Mouse (Mus musculus) intestine, embryonic 15.5 days (tissue): Measurements from ENCODE around the gene Mesp1. TPM values are rescaled to one million over a fixed set of nuclear protein-coding genes. Genes with fewer than 3 reads are reported as not detected.

ENCODE experiments used
- ATAC-seq: fragments of 200-750 bp; cut with Nextera tagmentation; 2 replicates; pipeline ENCODE4 v1.8.0; 2017; ENCODE audit warnings: moderate TSS enrichment, moderate library complexity
- H3K27ac ChIP-seq: fragments of 300-500 bp; sonication (generic); 2 replicates; pipeline ENCODE4 v1.5.1; 2015; ENCODE audit warnings: mild to moderate bottlenecking, inconsistent platforms
- H3K27me3 ChIP-seq: fragments of 300-500 bp; sonication (generic); replicated peaks from 2 replicates; pipeline ENCODE4 v1.6.1; 2015; ENCODE audit warnings: inconsistent platforms
- H3K36me3 ChIP-seq: fragments of 300-500 bp; sonication (generic); 2 replicates; pipeline ENCODE4 v1.6.1; 2015; ENCODE audit warnings: inconsistent platforms
- H3K4me1 ChIP-seq: fragments of 300-500 bp; sonication (generic); replicated peaks from 2 replicates; pipeline ENCODE4 v1.6.1; 2015; ENCODE audit warnings: inconsistent platforms
- H3K4me2 ChIP-seq: fragments of 300-500 bp; sonication (generic); replicated peaks from 2 replicates; pipeline ENCODE4 v1.6.1; 2015; ENCODE audit warnings: mild to moderate bottlenecking, inconsistent platforms
- H3K4me3 ChIP-seq: fragments of 300-500 bp; sonication (generic); replicated peaks from 2 replicates; pipeline ENCODE4 v1.5.1; 2015; ENCODE audit warnings: inconsistent platforms
- H3K9ac ChIP-seq: fragments of 300-500 bp; sonication (generic); 2 replicates; pipeline ENCODE4 v1.6.1; 2015; ENCODE audit warnings: inconsistent platforms
- H3K9me3 ChIP-seq: fragments of 300-500 bp; sonication (generic); 2 replicates; pipeline ENCODE4 v1.6.1; 2016; ENCODE audit warnings: inconsistent platforms
- WGBS: fragments of 180-500 bp; shearing (Covaris S2); methylation state at CpG from one replicate; pipeline ENCODE4 v1.1.7; 2015; 5-methylcytosine and 5-hydroxymethylcytosine counted together
- polyA plus RNA-seq: library from polyadenylated mRNA; unstranded; fragments of >200 nt; fragmentation: Nextera tagmentation; extraction: Ambion mirVana; gene quantifications from 2 replicates; pipeline ENCODE4 v1.2.1, GENCODE M21; 2015

The Mesp1 gene
- polyA plus RNA-seq, 1 experiment from 2014 or later, result 0.21 TPM

DNA sequence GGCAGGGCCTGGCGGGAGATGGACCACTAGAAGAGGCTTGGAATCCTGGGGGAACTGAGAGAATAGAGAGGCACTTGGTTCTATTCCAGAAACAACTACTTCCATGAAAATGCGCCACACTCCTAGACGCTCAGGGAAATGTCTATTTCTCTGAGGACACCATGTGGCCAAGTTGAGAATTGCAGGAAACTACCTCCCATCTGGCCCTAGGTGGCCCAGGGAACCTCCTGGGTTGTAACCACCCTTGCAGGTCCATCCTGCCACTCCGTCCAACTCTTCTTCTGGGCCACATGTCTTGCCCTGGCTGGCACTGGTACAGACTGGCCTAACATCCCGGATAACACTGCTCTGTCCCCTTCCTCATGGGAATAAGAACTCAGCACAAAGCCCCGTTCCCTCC is 7.3 kb downstream of the Mesp1 start:
- Histone ChIP-seq H3K27me3 (peaks cover 12% of the 10 kb centered on the region; the same call in 1 of the 2 replicates), H3K9me3 (no peaks in the 10 kb centered on the region), H3K27ac (no peak overlapping the region), H3K4me3 (no peak overlapping the region), H3K4me2 (no peak overlapping the region), H3K9ac (no peak overlapping the region), H3K4me1 (peaks cover 3% of the 10 kb centered on the region; the same call in 1 of the 2 replicates), H3K36me3 (no peaks in the 10 kb centered on the region)
- ATAC-seq, result peak; percentile 38; the same call in 1 of the 2 replicates
- WGBS, result 20% methylated on average over 6 of the region's 6 CpGs

- WGBS, result 87% methylated on average over 2 of the region's 2 CpGs
- Histone ChIP-seq H3K9me3 (no peaks in the 10 kb centered on the region), H3K4me1 (peaks cover 11% of the 10 kb centered on the region), H3K4me2 (no peak overlapping the region), H3K36me3 (no peaks in the 10 kb centered on the region), H3K27me3 (0 out of 2 replicates have a peak, but pooled peaks cover under 1% of the 10 kb centered on the region), H3K9ac (no peak overlapping the region), H3K4me3 (no peak overlapping the region), H3K27ac (no peak overlapping the region)
- ATAC-seq, result no peak
Observed at GRCm38 (mm10) chr7:79782516-79782855, 11.1 kb downstream of the Mesp1 start.

- Histone ChIP-seq H3K27ac (no peak overlapping the region), H3K4me2 (no peak overlapping the region), H3K9ac (no peak overlapping the region), H3K36me3 (no peaks in the 10 kb centered on the region), H3K4me1 (peaks cover 11% of the 10 kb centered on the region), H3K27me3 (no peaks in the 10 kb centered on the region), H3K4me3 (no peak overlapping the region), H3K9me3 (no peaks in the 10 kb centered on the region)
- WGBS, result 82% methylated on average over 11 of the region's 11 CpGs
- no peak for ATAC-seq
Observed at GRCm38 (mm10) chr7:79781826-79782515, 11.6 kb downstream of the Mesp1 start.

- WGBS, result 26% methylated on average over 16 of the region's 16 CpGs
- H3K9ac ChIP-seq, result peak overlapping the region; percentile 44
Observed at GRCm38 (mm10) chr7:79780647-79781626, 12.7 kb downstream of the Mesp1 start.

GRCm38 (mm10) chr7:79771561-79772512 is 21.8 kb downstream of the Mesp1 start:
- no peak overlapping the region for H3K27ac ChIP-seq
- H3K4me3 ChIP-seq, result no peak overlapping the region
- no peak overlapping the region for H3K9ac ChIP-seq
- H3K4me2 ChIP-seq, result no peak overlapping the region
- no peaks in the 10 kb centered on the region for H3K4me1 ChIP-seq
- no peaks in the 10 kb centered on the region for H3K9me3 ChIP-seq
- H3K36me3 ChIP-seq, result no peaks in the 10 kb centered on the region
- ATAC-seq, result no peak
- H3K27me3 ChIP-seq, result no peaks in the 10 kb centered on the region
- WGBS, result 50% methylated on average over 15 of the region's 15 CpGs

More at GRCm38 (mm10) chr7:79780647-79781626, 12.7 kb downstream of the Mesp1 start:
- Histone ChIP-seq H3K4me1 (peaks cover 11% of the 10 kb centered on the region), H3K36me3 (no peaks in the 10 kb centered on the region), H3K4me2 (peak overlapping the region; percentile 65), H3K27ac (no peak overlapping the region), H3K4me3 (peak overlapping the region; percentile 27), H3K9me3 (no peaks in the 10 kb centered on the region), H3K27me3 (no peaks in the 10 kb centered on the region)
- ATAC-seq, result peak; percentile 75

DNA sequence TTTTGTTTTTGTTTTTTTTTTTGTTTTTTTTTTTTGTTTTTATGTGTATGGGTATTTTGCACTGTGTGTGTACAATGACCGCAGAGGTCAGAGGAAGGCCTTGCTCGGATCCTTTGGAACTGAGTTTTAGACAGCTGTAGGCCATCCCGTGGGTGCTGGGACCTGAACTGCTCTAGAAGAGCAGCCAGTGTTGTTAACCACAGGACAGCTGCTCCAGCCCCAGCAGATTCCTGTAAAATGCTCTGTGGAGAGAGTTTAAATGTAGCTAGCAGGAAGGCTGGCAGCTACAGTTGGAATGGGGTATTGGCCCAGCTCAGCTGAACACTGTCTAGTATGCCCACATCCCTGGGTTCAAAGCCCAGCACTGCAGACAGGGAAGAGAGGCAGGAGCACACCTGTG is 23.9 kb downstream of the Mesp1 start:
- H3K36me3 ChIP-seq, result no peaks in the 10 kb centered on the region
- H3K9ac ChIP-seq, result no peak overlapping the region
- WGBS, result 84% methylated on average over 3 of the region's 3 CpGs
- no peaks in the 10 kb centered on the region for H3K4me1 ChIP-seq
- no peaks in the 10 kb centered on the region for H3K27me3 ChIP-seq
- ATAC-seq, result no peak
- H3K4me3 ChIP-seq, result no peak overlapping the region
- H3K27ac ChIP-seq, result no peak overlapping the region
- H3K9me3 ChIP-seq, result no peaks in the 10 kb centered on the region
- no peak overlapping the region for H3K4me2 ChIP-seq

DNA sequence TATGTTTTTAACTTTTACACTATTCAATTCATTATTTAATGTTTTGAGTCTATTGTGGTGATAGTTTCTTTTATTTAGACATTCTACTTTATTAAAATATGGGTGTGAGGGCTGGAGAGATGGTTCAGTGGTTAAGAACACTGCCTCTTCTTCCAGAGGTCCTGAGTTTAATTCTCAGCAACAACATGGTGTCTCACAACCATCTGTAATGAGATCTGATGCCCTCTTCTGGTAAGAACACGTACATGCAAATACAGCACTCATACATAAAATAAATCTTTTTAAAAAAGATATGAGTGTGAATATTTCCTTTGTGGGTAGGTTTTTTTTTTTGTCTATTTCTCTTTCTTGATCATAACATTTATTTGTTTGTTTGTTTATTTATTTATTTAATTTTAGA is 27.6 kb downstream of the Mesp1 start:
- no peaks in the 10 kb centered on the region for H3K27me3 ChIP-seq
- WGBS, result 48% methylated on average over 1 of the region's 1 CpGs
- no peaks in the 10 kb centered on the region for H3K36me3 ChIP-seq
- no peak overlapping the region for H3K4me2 ChIP-seq
- no peak overlapping the region for H3K4me3 ChIP-seq
- no peaks in the 10 kb centered on the region for H3K9me3 ChIP-seq
- H3K9ac ChIP-seq, result no peak overlapping the region
- no peaks in the 10 kb centered on the region for H3K4me1 ChIP-seq
- ATAC-seq, result no peak
- H3K27ac ChIP-seq, result no peak overlapping the region

DNA sequence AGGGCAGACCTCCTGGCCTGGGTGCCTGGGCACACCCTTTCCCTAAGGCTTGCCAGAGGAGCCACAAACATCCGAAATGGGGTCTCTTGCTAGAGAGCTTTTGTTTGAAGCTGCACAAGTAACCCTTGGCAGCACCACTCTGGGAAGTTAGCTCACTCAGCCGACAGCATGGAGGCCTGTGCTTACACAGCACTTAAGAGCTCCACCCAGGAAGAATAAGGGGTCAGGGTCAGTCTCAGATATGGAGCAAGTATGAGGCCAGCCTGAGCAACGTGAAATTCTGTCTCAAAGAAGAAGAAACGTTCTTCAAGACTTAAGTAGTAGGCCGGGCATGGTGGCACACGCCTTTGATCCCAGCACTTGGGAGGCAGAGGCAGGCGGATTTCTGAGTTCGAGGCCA is 31.5 kb downstream of the Mesp1 start:
- 65% methylated on average over 8 of the region's 8 CpGs for whole genome bisulfite sequencing
- Histone ChIP-seq H3K36me3 (no peaks in the 10 kb centered on the region), H3K4me3 (no peak overlapping the region), H3K27ac (no peak overlapping the region), H3K9me3 (no peaks in the 10 kb centered on the region), H3K9ac (no peak overlapping the region), H3K27me3 (no peaks in the 10 kb centered on the region; the same call in 1 of the 2 replicates), H3K4me1 (no peaks in the 10 kb centered on the region), H3K4me2 (no peak overlapping the region)
- ATAC-seq, result no peak

- no peaks in the 10 kb centered on the region for H3K36me3 ChIP-seq
- H3K4me1 ChIP-seq, result no peaks in the 10 kb centered on the region
- ATAC-seq, result no peak
- no peak overlapping the region for H3K4me2 ChIP-seq
- H3K4me3 ChIP-seq, result no peak overlapping the region
- WGBS, result 68% methylated on average over 5 of the region's 5 CpGs
- no peaks in the 10 kb centered on the region; the same call in 1 of the 2 replicates for H3K27me3 ChIP-seq
- H3K9ac ChIP-seq, result no peak overlapping the region
- no peaks in the 10 kb centered on the region for H3K9me3 ChIP-seq
- no peak overlapping the region for H3K27ac ChIP-seq
Observed at GRCm38 (mm10) chr7:79761124-79761876, 32.3 kb downstream of the Mesp1 start.

DNA sequence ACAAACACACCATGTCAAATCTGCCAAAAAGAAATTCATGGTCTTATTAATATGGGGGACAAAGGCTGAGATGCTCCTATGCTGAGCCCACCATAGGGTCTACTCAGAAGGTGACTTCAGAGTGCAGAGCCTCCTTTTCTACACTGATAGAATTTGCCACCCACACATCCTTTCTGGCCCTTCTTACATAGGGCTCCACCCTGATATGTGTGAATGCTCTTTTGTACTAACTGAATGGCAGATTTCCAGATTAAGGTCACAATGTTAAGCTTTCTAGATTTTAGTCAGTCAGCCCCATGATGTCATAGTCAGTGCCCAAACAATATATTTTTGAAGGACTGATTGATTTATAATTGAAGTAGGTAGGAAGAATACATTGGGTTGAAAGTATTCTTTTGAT is 33.8 kb downstream of the Mesp1 start:
- Histone ChIP-seq H3K9ac (no peak overlapping the region), H3K27me3 (no peaks in the 10 kb centered on the region; the same call in 1 of the 2 replicates), H3K4me1 (no peaks in the 10 kb centered on the region), H3K36me3 (no peaks in the 10 kb centered on the region), H3K9me3 (no peaks in the 10 kb centered on the region), H3K27ac (no peak overlapping the region), H3K4me2 (no peak overlapping the region), H3K4me3 (no peak overlapping the region)
- ATAC-seq, result no peak

GRCm38 (mm10) chr7:79758176-79758575 is 35.4 kb downstream of the Mesp1 start:
- no peak for ATAC-seq
- Histone ChIP-seq H3K27me3 (no peaks in the 10 kb centered on the region; the same call in 1 of the 2 replicates), H3K36me3 (no peaks in the 10 kb centered on the region), H3K4me2 (no peak overlapping the region), H3K9me3 (no peaks in the 10 kb centered on the region), H3K4me3 (no peak overlapping the region), H3K4me1 (no peaks in the 10 kb centered on the region), H3K27ac (no peak overlapping the region), H3K9ac (no peak overlapping the region)
- 40% methylated on average over 6 of the region's 6 CpGs for WGBS
